Mouse (Mus musculus) gastrocnemius, adult 18-20 months (tissue): Measurements from ENCODE around the gene Copz2. TPM values are rescaled to one million over a fixed set of nuclear protein-coding genes. Genes with fewer than 3 reads are reported as not detected.
"Not testable (repeated sequence)": the region's sequence is repeated elsewhere in the genome, so short reads cannot be mapped to it uniquely, and the experiment has no call there.

ENCODE experiments used
- DNase-seq: peaks from one replicate; pipeline ENCODE4 v3.0.0; 2021; ENCODE audit warnings: low spot score
- total RNA-seq, 2 experiments: library from RNA; stranded (reverse); gene quantifications; 2 replicates each; pipeline ENCODE4 v1.2.3; 2021

The Copz2 gene
- total RNA-seq, 2 experiments from 2014 or later: 26.7 to 27.7 TPM

DNA sequence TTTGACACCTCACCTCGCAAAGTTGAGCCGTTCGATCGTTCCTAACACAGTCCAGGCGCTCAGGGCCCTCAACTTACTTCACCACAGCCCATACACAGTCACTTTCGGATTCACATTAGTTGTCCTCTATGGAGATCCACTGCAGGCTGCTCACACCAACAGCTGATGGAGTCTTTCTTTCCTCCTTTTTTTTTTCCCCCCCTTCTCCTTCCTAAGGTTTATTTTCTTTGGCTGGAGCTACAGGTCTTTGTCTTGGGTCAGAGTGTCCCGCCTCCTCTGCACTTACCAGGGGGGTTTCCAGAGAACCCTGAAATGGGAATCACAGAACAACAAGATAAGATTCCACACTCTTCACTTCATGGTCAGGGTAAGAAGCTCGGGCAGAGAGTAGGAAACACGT lies 21.8 kb upstream of the Copz2 start:
- no peak for DNase-seq

DNA sequence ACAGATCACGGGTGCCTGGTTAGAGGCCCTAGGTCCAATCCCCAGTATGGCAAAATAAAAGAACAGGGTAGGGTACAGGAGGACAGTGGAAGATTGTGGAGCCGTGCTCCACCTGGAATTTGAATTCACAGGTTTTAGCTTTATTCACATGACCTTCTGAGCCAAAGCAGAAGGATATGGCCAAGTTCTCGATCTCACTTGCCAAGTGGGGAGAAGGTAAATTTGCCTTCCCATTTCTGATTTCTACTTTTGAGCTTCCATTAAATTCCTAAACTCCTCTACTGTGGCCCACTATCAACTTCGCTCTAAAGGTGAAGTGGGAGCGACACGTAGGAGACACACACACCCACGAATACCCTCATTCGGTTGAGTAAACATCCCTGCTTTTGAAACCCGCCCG lies 20.8 kb upstream of the Copz2 start:
- DNase-seq: no peak

DNA sequence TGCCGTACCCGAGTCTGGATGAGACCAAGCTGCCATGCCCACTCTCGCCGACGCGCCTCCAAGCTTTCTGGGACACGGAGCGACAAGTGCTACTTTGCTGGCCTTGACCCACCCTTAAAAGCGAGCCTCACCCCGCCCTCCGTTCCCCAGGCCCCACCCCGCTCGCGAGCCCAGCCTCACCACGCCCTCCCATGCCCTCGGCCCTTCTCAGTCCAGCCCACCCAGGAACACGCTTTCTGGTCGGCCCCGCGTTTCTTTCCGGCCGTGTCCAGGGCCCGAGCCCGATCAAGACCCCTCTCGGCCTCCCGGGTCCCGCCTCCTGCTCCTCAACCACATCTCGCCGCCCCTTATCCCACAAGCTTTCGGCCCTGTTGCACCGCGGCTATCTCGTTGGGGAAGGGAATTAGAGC lies 20.3 kb upstream of the Copz2 start:
- DNase-seq: peak; percentile 93

DNA sequence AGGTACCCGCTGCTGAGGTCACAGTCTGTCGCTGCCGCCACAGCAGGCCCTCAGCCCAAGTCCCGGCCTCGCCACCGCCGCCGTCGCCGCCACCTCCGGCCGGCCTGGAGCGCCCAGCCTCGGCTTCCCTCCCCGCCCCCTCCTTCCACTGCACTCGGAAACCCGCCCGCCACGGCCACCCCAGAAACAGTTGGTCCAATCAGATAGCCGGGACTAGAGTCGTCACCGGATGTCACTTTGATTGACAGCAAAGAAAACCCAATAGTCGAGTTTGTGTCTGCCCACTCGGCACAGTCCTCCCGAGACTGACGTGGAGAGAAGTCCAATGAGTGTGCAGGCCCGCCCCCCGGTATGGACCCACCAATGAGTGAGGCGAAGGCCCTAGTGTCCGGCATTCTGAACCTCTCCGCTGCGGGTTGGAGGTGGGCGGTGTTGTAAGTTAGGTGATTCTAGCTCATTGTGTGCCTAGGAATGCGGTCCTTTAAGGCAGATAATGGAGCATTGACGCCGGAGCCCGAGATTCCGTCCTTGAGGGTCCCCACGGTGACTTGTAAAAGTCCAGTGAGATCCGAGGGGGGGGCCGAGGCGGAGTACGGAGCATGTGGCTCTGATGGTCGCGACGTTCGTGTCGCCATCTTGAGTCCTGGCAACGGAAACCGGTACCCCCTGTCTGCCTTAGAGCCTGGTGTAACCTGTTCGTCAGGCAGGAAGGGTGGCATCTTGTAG lies 19.7 kb upstream of the Copz2 start, which contains the start of gene Nfe2l1:
Nfe2l1 (minus strand) TSS at position 156 of the 726 bp plus-strand sequence.
- DNase-seq: peak; percentile 99

DNA sequence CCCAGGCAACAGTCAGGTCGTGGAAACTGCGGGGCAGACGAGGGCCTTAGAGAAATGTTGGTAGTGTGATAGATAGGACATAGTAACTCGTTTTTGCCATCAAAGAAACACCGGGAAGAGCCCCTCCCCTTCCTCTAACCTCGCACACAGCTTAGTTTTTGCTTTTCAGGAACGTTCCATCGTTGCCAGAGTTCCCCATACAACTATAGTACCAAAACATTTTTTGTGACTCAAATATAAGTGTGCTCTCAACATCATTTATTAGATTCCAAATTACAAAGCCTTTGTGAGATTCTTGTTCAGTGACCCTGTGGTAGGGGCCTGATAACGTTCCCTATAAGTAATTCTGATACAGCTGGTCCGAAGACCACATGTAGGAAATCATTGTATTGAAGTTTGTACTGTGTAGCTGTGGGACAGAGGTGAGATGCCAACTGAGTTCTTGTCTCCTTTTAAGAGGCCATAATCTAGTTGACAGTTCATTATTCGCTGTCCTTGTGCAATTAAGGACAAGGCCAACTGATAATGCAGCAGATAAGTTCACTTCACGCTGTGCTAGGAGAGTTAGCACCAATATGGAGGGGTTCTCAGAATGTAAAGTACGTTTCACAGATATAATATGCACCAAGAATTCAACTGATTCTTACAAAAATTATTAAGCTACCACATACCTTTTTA lies 19.0 kb upstream of the Copz2 start:
- no peak for DNase-seq

DNA sequence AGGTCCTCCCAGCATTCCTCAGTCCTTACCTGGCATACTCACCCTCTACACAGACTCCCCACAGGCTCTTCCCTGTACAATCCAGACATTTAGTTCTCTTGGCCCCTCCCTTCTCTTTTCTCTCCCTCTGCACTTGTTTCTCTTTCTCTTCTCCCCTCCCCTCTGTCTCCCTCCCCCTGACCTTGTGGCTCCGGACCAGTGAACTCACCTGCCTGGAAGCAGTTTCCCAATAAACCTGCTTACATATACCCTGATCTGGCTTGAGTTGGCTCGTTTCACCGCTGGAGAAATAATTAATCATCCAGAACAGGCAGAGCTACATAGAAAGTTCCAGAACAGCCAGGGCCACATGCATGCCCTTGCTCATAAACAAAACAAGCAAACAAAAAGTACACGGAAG lies 18.2 kb upstream of the Copz2 start:
- no peak for DNase-seq

DNA sequence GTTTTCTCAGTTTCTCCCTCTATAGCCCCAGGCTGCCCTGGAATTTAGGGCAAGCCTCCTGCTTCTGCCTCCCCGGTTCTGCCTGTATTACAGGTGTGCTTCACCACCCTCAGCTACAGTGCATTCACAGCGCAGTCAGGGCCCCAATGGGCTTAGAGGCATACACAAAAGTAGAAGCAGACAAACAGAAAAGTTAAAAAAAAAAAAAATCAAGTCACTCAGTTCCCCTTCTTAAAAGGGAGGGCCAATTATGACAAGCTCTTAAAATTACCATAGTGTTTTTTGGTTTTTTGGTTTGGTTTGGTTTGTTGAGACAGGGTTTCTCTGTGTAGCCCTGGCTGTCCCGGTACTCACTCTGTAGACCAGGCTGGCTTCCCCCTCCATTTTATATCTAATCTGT lies 17.1 kb upstream of the Copz2 start:
- no peak for DNase-seq

DNA sequence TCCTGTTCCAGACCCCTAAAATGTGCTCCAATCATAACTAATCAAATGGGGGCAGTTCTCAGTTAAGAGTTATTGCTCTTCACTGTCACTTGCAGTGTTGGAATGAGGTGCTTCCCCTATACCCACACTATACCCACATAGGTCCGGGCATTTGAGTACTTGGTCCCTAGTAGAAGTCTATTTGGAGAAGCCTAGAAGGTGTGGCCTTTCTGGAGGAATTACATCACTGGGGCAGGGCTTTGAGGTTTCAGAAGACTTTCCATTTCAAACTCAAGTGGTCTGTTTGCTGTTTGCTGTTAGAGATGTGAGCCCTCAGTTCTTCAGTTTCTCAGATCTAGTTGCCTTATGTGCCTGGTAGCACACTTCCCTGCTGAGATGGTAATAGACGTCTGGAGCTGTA lies 16.7 kb upstream of the Copz2 start:
- no peak for DNase-seq

DNA sequence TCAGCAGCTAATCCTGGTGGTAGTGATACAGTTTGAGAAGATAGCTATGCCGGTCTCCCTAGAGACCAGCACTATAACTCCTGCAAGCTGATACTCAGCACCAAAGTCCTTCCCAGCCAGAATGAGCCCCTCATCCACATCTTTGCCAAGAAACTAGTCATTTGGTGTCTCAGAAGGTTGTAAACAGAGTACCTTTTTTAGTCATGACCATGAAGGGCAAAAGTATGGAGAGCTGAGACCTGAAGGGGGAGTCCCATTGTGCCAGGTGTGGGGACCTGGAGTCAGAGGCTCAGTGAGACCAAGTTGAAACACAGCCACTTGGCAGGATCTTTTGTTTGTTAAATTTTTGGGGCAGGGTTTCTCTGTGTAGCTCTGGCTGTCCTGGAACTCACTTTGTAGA lies 15.5 kb upstream of the Copz2 start:
- no peak for DNase-seq

DNA sequence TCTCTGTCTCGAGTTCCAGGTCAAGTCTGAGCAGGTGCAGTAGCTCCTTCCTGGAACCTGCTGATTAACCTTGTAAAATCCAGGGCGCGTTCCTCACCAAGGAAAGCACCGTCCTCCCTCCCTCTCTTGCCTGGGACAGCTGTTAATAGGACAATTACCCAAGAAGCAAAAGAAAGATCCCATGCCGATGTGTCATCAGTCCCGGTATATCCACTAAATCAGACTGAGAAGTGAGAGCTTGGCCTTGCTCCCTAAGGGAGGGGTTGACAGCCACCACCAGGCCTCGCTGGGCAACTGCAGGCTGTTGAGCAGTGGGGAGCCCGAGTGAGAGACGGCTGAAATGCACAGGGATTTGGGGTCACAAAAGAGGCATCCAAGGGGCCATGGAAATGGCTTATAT lies 12.4 kb upstream of the Copz2 start:
- peak; percentile 61 for DNase-seq

DNA sequence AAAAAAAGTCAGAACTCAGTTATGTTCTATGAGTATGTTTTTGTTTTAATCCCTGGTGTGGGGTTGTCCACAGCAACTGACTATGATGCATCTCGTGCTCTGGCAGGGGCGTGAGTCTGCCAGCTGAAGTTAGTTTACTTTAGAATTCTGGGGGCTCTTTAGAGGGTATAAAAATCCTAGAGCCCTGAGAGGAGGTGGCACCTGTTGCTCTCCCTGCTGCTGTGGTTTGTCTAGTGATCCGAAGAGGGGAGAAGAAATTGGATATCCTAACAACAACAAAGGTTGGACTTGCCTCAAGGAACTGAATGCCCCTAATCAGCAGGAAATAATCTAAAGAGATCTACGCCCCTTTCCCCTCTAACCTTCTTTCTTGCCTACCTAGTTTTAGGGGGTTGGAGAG lies 11.3 kb upstream of the Copz2 start:
- no peak for DNase-seq

DNA sequence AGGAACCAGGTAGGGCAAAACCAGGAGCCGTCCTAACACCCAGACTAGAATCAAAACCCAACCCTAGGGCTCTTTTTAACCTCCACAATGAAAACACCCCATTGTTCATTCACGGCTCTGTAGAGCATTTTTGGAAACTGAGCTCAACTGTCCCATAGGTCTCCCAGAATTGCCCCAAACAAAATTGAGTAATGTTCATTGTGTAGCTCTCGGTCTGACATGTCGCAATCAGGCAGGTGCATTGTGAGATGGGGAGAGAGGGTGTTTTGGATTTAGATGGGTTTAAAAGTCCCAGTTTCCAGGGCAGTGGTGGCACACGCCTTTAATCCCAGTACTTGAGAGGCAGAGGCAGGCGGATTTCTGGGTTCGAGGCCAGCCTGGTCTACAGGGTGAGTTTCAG lies 10.2 kb upstream of the Copz2 start:
- no peak for DNase-seq

DNA sequence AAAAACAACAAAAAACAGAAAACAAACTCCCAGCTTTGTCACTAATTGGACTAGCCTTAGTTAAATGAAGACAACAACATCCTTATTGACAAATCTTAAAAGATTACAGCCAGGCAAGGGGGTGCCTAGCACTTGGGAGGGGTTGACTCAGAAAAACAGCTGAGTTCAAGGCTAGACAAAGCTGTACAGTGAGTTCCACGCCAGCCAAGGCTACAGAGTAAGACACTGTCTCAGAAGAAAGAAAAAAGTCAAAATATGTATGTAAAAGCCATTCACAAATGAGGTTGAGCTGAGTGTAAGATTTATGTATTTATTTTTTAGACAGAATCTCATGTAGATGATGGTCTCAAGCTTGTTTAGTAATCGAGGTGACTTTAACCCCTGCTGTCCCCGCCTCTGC lies 9.8 kb upstream of the Copz2 start:
- DNase-seq: no peak

DNA sequence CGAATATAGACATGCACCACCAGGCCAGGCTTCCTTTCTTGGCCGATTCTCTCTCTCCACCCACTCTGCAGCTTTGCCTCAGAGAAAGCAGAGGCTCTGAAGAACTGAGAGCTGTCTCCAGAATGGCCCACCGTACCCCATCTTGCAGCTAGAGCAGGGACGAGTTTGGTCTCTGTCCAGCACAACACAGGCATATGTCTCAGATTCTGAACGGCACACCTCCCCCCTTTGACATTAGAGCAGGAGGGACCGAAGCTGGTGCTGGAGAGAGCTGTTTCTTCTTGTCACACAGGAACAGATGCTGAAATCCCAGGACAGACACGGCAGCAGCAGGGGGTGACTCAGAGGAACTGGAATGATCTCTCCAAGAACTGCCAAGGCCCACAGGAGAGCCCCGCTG lies 9.4 kb upstream of the Copz2 start:
- no peak for DNase-seq

DNA sequence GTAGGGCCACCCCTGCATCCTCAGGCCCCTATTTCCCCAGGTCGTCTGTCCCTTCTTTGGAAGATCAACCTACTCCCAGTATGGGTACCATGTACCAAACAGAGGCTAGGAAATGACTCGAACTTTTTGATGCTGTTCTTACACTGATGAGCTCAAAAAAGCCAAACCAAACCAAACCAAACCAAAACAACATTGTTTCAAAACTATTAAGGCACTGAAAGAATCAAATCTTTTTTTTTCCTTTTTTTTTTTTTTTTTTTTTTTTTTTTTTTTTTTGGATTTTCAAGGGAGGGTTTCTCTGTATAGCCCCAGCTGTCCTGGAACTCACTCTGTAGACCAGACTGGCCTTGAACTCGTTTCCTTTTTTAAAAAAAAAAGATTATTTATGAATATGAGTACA lies 6.0 kb upstream of the Copz2 start:
- no peak for DNase-seq

DNA sequence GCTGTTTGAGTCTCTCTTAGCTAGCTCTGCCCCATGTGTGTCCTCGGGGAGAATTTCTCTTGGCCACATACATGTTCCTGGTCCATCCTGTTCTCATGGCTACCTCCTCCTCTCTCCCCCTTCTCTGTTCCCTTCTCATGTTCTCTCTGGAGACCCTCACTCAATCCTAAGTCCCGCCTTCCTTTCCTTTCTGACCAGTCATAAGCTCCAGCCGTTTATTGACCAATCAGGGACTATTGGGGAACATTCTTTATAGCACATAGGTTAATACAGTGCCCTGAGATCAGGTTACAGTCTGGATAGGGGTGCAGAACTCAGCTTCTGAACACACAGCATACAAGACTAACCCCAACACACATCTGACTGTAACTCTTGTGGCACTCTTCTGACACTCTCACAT lies 2.4 kb upstream of the Copz2 start:
- no peak for DNase-seq

DNA sequence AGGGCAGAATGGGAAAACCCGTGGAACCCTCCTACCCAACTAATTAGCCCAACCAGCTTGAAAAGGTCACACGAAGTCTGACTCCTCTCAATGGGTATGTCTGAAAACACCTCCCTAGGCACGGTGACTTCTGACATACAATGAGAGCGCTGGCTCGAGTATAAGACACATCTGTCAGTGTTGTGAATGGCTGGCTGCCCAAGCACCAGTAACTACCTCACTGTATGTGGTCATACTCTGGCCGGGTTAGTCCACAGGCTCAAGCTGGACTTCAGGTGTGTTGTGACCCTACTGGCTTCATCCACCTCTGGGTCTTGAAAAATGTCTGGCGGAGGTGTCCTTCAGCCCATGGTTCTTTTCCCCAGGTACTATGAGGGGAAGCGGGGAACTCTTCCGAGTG lies 976 bp upstream of the Copz2 start:
- DNase-seq: no peak

DNA sequence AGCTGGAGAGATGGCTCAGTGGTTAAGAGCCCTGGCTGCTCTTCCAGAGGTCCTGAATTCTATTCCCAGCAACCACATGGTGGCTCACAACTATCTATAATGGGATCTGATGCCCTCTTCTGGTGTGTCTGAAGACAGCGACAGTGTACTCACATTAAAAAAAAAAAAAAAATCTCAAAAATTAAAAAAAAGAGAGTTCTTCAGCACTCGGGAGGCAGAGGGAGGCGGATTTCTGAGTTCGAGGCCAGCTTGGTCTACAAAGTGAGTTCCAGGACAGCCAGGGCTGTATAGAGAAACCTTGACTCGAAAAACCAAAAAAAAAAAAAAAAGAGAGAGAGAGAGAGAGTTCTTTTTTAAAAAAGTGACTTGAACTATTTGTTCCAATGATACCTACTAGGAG lies 525 bp upstream of the Copz2 start:
- not testable (repeated sequence) for DNase-seq

DNA sequence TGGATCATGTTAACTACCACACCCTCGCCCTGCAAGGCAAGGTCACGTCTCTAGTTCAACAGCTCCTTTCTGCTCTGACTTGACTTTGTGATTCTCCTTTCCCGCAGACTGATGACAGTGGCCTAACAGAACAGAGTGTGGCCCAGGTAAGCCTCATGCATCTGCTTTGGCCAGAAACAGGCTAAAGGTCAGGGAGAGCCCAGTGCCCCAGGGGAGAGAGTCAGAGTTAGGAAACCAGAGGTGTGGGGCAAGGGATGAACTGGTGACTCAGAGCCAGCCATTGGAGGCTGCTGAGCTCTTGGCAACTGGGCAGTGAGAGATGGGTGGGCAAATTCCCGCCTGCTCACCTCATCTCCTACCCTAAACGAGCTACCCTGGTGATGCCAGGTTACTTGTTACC lies 7.8 kb downstream of the Copz2 start:
- no peak for DNase-seq

DNA sequence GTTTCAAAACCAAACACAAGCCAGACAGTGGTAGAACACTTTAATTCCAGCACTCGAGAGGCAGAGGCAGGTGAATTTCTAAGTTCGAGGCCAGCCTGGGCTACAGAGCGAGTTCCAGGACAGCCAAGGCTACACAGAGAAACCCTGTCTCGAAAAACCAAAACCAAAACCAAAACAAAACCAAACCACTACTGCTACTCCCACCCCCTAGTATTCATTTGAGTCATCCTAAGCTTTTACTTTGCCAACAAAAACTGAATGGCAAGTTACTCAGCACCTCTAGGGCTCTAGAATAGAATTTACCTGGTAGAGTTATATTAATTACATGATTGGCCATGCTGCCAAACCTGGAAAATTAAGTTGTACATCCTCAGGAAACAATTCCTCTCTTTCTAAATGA lies 10.0 kb downstream of the Copz2 start:
- no peak for DNase-seq

DNA sequence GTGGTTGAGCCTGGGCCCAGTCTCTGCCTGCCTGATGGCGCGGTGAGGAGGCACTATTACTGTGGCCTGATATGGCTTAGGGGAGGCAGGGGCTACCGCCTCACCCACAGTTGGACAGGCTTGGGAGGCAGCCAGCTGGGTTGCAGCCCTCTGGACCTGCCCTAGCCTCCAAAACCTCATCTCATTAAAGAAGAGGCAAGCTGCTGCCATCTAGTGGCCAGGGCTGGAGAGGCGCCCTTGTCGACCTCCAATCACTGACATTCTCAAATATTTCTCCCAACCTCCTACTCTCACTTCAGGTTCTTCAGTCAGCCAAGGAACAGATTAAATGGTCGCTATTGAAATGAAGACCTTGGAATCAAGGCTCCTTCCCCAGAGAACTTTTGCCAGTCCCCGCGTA lies 10.9 kb downstream of the Copz2 start:
- peak; percentile 88 for DNase-seq

DNA sequence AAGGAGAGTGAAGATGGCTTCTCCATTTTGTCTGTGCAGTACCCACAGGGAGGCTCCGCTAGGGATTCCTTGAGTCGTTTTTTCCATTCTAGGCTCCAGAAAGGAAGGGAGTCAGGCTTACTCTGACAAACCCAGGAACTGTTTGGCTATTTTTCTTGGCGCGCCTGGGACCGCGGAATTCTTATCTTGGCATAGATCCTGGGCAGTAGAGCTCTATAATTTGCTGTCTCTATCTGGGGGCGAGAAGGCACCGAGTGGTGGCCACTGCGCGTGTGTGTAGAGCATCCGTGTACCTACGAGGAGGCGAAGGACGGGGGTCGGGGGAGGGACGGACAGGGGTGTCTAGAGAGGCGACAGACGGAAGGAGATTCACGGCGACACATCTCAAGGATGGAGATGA lies 11.8 kb downstream of the Copz2 start:
- peak; percentile 48 for DNase-seq

DNA sequence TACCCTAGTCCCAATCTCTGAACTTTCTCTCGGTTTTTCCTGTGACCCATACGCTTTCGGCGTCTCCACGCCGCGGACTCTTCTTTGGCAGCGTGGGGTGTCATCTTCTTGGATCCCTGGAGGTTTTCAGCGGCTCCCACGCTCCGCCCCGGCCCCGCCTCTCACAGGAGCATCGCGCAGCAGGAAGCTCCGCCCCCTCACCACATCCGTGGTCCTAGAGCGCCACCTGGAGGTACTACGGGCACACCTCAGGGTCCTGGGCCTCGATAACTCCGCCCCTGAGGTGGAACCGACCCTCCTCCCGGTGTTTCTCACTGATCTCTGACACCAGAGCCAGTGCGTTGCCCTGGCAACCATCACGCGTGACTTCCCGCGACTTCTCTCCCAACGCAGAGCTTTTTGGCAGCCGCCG lies 12.2 kb downstream of the Copz2 start:
- DNase-seq: peak; percentile 97
